Mouse (Mus musculus) MEL (cell line): ENCODE measurements around the gene Phlda2. TPM values are rescaled to one million over a fixed set of nuclear protein-coding genes. Genes with fewer than 3 reads are reported as not detected.

Experiments used
- DNase-seq: peaks from one replicate; pipeline ENCODE4 v3.0.0; 2011; ENCODE audit warnings: low read depth, low spot score
- H3K27ac ChIP-seq: 2 replicates; pipeline ENCODE4 v1.5.1; 2012; ENCODE audit warnings: low read depth, mild to moderate bottlenecking, control low read depth, low read length, moderate library complexity; ENCODE audit not compliant: control insufficient read depth
- H3K27me3 ChIP-seq, 2 experiments: fragments of 150-350 bp in 1 of 2; sonication (generic) in 1 of 2; 2 replicates each; pipeline ENCODE4 v1.6.1; 2012; ENCODE audit warnings: low read length in 2 of 2, mild to moderate bottlenecking in 2 of 2, improper control_type of control experiment in 1 of 2, moderate library complexity in 1 of 2; ENCODE audit not compliant: insufficient read depth in 2 of 2, control insufficient read depth in 1 of 2
- H3K36me3 ChIP-seq, 2 experiments: 2 replicates each; pipeline ENCODE4 v1.6.1; 2012 to 2014; ENCODE audit warnings: low read length in 2 of 2, improper control_type of control experiment in 1 of 2, inconsistent platforms in 1 of 2, mild to moderate bottlenecking in 1 of 2; ENCODE audit not compliant: insufficient read depth in 2 of 2, control insufficient read depth in 1 of 2
- H3K4me1 ChIP-seq, 2 experiments: fragments of 150-350 bp in 1 of 2; sonication (generic) in 1 of 2; 2 replicates each; pipeline ENCODE4 v1.6.1; 2012; ENCODE audit warnings: low read length in 2 of 2, improper control_type of control experiment in 1 of 2, mild to moderate bottlenecking in 1 of 2; ENCODE audit not compliant: insufficient read depth in 2 of 2, control insufficient read depth in 1 of 2
- H3K4me3 ChIP-seq, 2 experiments: fragments of 150-350 bp in 1 of 2; sonication (generic) in 1 of 2; 2 replicates each; pipeline ENCODE4 v1.5.1; 2012; ENCODE audit warnings: low read depth in 2 of 2, low read length in 2 of 2, mild to moderate bottlenecking in 2 of 2, moderate library complexity in 2 of 2, control low read depth in 1 of 2, improper control_type of control experiment in 1 of 2; ENCODE audit not compliant: control insufficient read depth in 1 of 2, insufficient read depth in 1 of 2
- H3K79me2 ChIP-seq: 2 replicates; pipeline ENCODE4 v1.6.1; 2012; ENCODE audit warnings: mild to moderate bottlenecking, low read length, moderate library complexity; ENCODE audit not compliant: control insufficient read depth, poor library complexity, insufficient read depth
- H3K9ac ChIP-seq: 2 replicates; pipeline ENCODE4 v1.6.1; 2012; ENCODE audit warnings: low read depth, mild to moderate bottlenecking, control low read depth, low read length, moderate library complexity; ENCODE audit not compliant: control insufficient read depth, poor library complexity, severe bottlenecking
- H3K9me3 ChIP-seq: fragments of 150-350 bp; sonication (generic); replicated peaks from 2 replicates; pipeline ENCODE4 v1.6.1; 2012; ENCODE audit warnings: mild to moderate bottlenecking, low read length, improper control_type of control experiment, moderate library complexity; ENCODE audit not compliant: insufficient read depth
- BHLHE40 ChIP-seq: IDR thresholded peaks from 2 replicates; pipeline ENCODE4 v1.6.1; 2012; ENCODE audit warnings: low read depth, mild to moderate bottlenecking, inconsistent platforms, low read length, improper control_type of control experiment, borderline replicate concordance
- CHD1 ChIP-seq: IDR thresholded peaks from 2 replicates; pipeline ENCODE4 v1.6.1; 2012; ENCODE audit warnings: low read depth, mild to moderate bottlenecking, inconsistent platforms, low read length, improper control_type of control experiment
- CTCF ChIP-seq, 3 experiments: IDR thresholded peaks in 2 of 3; conservative IDR thresholded peaks in 1 of 3; 2 replicates each; pipeline ENCODE4 v1.5.1; 2011 to 2012; ENCODE audit warnings: low read length in 3 of 3, low read depth in 2 of 3, mild to moderate bottlenecking in 2 of 3, improper control_type of control experiment in 1 of 3, inconsistent platforms in 1 of 3, mixed read lengths in 1 of 3, moderate library complexity in 1 of 3; ENCODE audit not compliant: control insufficient read depth in 1 of 3, insufficient read depth in 1 of 3, poor library complexity in 1 of 3, severe bottlenecking in 1 of 3
- E2F4 ChIP-seq: IDR thresholded peaks from 2 replicates; pipeline ENCODE4 v1.6.1; 2011; ENCODE audit warnings: low read depth, low read length, improper control_type of control experiment, borderline replicate concordance
- EP300 ChIP-seq, 2 experiments: IDR thresholded peaks; 2 replicates each; pipeline ENCODE4 v1.6.1; 2011; ENCODE audit warnings: improper control_type of control experiment in 2 of 2, low read length in 2 of 2, low read depth in 1 of 2, mild to moderate bottlenecking in 1 of 2
- ETS1 ChIP-seq: IDR thresholded peaks from 2 replicates; pipeline ENCODE4 v1.6.1; 2012; ENCODE audit warnings: low read depth, mild to moderate bottlenecking, inconsistent platforms, low read length, improper control_type of control experiment, moderate library complexity
- GABPA ChIP-seq: IDR thresholded peaks from 2 replicates; pipeline ENCODE4 v1.6.1; 2012; ENCODE audit warnings: low read depth, mild to moderate bottlenecking, inconsistent platforms, low read length, improper control_type of control experiment, moderate library complexity
- GATA1 ChIP-seq: IDR thresholded peaks from 2 replicates; pipeline ENCODE4 v1.6.1; 2011; ENCODE audit warnings: low read depth, low read length, improper control_type of control experiment
- HCFC1 ChIP-seq: IDR thresholded peaks from 2 replicates; pipeline ENCODE4 v1.6.1; 2012; ENCODE audit warnings: low read depth, mild to moderate bottlenecking, inconsistent platforms, low read length, improper control_type of control experiment, moderate library complexity
- JUND ChIP-seq: IDR thresholded peaks from 2 replicates; pipeline ENCODE4 v1.6.1; 2011; ENCODE audit warnings: low read depth, mild to moderate bottlenecking, improper control_type of control experiment, low read length
- KAT2A ChIP-seq: conservative IDR thresholded peaks from 2 replicates; pipeline ENCODE4 v1.6.1; 2012; ENCODE audit warnings: low read depth, low read length, improper control_type of control experiment, inconsistent platforms
- MAZ ChIP-seq: IDR thresholded peaks from 2 replicates; pipeline ENCODE4 v1.6.1; 2012; ENCODE audit warnings: low read depth, mild to moderate bottlenecking, inconsistent platforms, low read length, improper control_type of control experiment
- MXI1 ChIP-seq: IDR thresholded peaks from 2 replicates; pipeline ENCODE4 v1.6.1; 2011; ENCODE audit warnings: mild to moderate bottlenecking, low read depth, low read length, improper control_type of control experiment
- MYB ChIP-seq: IDR thresholded peaks from 2 replicates; pipeline ENCODE4 v1.6.1; 2011; ENCODE audit warnings: mild to moderate bottlenecking, low read depth, low read length, improper control_type of control experiment
- MYC ChIP-seq: IDR thresholded peaks from 2 replicates; pipeline ENCODE4 v1.6.1; 2011; ENCODE audit warnings: low read depth, mild to moderate bottlenecking, low read length, improper control_type of control experiment, moderate library complexity
- POLR2AphosphoS2 ChIP-seq: IDR thresholded peaks from 2 replicates; pipeline ENCODE4 v1.6.1; 2011; ENCODE audit warnings: low read length, improper control_type of control experiment
- POLR2AphosphoS5 ChIP-seq: IDR thresholded peaks from 2 replicates; pipeline ENCODE4 v1.6.1; 2012; ENCODE audit warnings: low read depth, borderline replicate concordance, mild to moderate bottlenecking, inconsistent platforms, low read length, moderate library complexity, mixed read lengths
- RAD21 ChIP-seq: IDR thresholded peaks from 2 replicates; pipeline ENCODE4 v1.6.1; 2011; ENCODE audit warnings: mild to moderate bottlenecking, low read depth, low read length, improper control_type of control experiment
- RCOR1 ChIP-seq: IDR thresholded peaks from 2 replicates; pipeline ENCODE4 v1.6.1; 2012; ENCODE audit warnings: low read depth, mild to moderate bottlenecking, inconsistent platforms, low read length, improper control_type of control experiment
- SIN3A ChIP-seq: IDR thresholded peaks from 2 replicates; pipeline ENCODE4 v1.6.1; 2012; ENCODE audit warnings: low read length, improper control_type of control experiment, inconsistent platforms
- SMC3 ChIP-seq: IDR thresholded peaks from 2 replicates; pipeline ENCODE4 v1.6.1; 2011; ENCODE audit warnings: low read depth, low read length, improper control_type of control experiment
- TAL1 ChIP-seq: IDR thresholded peaks from 2 replicates; pipeline ENCODE4 v1.6.1; 2012; ENCODE audit warnings: mild to moderate bottlenecking, inconsistent platforms, low read length, moderate library complexity, mixed read lengths
- TBP ChIP-seq: IDR thresholded peaks from 2 replicates; pipeline ENCODE4 v1.8.0; 2011; ENCODE audit warnings: low read depth, low read length, improper control_type of control experiment
- TCF12 ChIP-seq: IDR thresholded peaks from 2 replicates; pipeline ENCODE4 v1.6.1; 2014; ENCODE audit warnings: low read depth, mild to moderate bottlenecking, inconsistent platforms, low read length, improper control_type of control experiment, moderate library complexity
- UBTF ChIP-seq: IDR thresholded peaks from 2 replicates; pipeline ENCODE4 v1.6.1; 2012; ENCODE audit warnings: low read depth, mild to moderate bottlenecking, inconsistent platforms, low read length, improper control_type of control experiment, moderate library complexity, borderline replicate concordance; ENCODE audit not compliant: insufficient read depth
- USF1 ChIP-seq: IDR thresholded peaks from 2 replicates; pipeline ENCODE4 v1.6.1; 2014; ENCODE audit warnings: low read depth, mild to moderate bottlenecking, inconsistent platforms, low read length, improper control_type of control experiment, moderate library complexity
- USF2 ChIP-seq, 2 experiments: IDR thresholded peaks; 2 replicates each; pipeline ENCODE4 v1.6.1; 2011 to 2012; ENCODE audit warnings: improper control_type of control experiment in 2 of 2, low read length in 2 of 2, borderline replicate concordance in 1 of 2, inconsistent platforms in 1 of 2, low read depth in 1 of 2, mild to moderate bottlenecking in 1 of 2; ENCODE audit not compliant: insufficient read depth in 1 of 2
- ZC3H11A ChIP-seq: IDR thresholded peaks from 2 replicates; pipeline ENCODE4 v1.6.1; 2012; ENCODE audit warnings: low read depth, mild to moderate bottlenecking, inconsistent platforms, low read length, improper control_type of control experiment
- ZKSCAN1 ChIP-seq: IDR thresholded peaks from 2 replicates; pipeline ENCODE4 v1.6.1; 2012; ENCODE audit warnings: low read depth, mild to moderate bottlenecking, inconsistent platforms, low read length, improper control_type of control experiment, moderate library complexity
- ZMIZ1 ChIP-seq: IDR thresholded peaks from 2 replicates; pipeline ENCODE4 v1.6.1; 2012; ENCODE audit warnings: low read depth, mild to moderate bottlenecking, inconsistent platforms, low read length, improper control_type of control experiment, moderate library complexity
- polyA plus RNA-seq, 2 experiments: library from polyadenylated mRNA; stranded (reverse) in 1 of 2; unstranded in 1 of 2; fragments of >175 nt in 1 of 2; fragments of >200 nt in 1 of 2; gene quantifications; 2 replicates each; pipeline versions ENCODE4 v1.2.1 to v1.2.4; 2012; ENCODE audit warnings: low replicate concordance in 2 of 2, low read depth in 1 of 2; ENCODE audit not compliant: insufficient read length in 2 of 2, insufficient read depth in 1 of 2, missing spikeins in 1 of 2
- total RNA-seq: library from RNA; depleted of rRNA; stranded (reverse); fragments of 300-350 nt; gene quantifications from 2 replicates; pipeline ENCODE4 v1.2.3, GENCODE M21; 2012

Gene Phlda2
- total and polyA plus RNA-seq, 3 experiments: 152 to 253 TPM; not detected in 1

DNA sequence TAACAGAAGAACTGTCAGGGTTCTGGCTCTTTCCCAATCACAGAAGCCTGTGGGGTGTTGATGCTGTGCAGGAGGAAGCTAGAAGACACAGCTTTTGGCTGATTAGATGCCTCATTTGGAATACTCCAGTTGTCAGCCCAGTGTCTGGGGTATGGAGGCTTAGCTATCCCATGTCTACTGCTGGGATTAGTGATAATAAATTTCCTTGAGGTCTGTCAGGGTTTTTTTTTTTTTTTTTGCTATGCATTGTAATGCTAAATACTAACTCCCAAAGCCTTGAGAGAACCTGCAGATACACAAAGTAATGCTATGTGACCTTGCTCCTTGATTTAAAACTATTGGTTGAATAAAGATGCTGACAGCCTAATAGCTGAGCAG is 8.4 kb upstream of the Phlda2 start:
- Histone ChIP-seq H3K27me3 (no peaks in the 10 kb centered on the region), H3K27ac (no peak overlapping the region), H3K4me3 (no peak overlapping the region), H3K36me3 (peaks cover 0 to 2% of the 10 kb centered on the region in 2 experiments; a peak in 1 of 4 replicates)
- TF ChIP-seq EP300 (IDR thresholded peaks at IDR 0.05; ENCODE audit: low read depth in 1 of 2, low read length in 2 of 2) (0 out of 4 replicates have a peak, but pooled peaks of 1 of the 2 experiments have one; percentile 3), POLR2AphosphoS2 (peak; percentile 73; the same call in 1 of the 2 replicates), ZMIZ1 (0 out of 2 replicates have a peak, but pooled peaks have one; percentile 5), CHD1 (no peak)
- TF ChIP-seq, all 39 proteins: peak for 3
- no peak for DNase-seq
- Histone ChIP-seq H3K79me2 (no peaks in the 10 kb centered on the region), H3K4me1 (peaks cover 0 to 7% of the 10 kb centered on the region in 2 experiments; a peak in 2 of 4 replicates), H3K9me3 (no peaks in the 10 kb centered on the region), H3K9ac (no peak overlapping the region)

DNA sequence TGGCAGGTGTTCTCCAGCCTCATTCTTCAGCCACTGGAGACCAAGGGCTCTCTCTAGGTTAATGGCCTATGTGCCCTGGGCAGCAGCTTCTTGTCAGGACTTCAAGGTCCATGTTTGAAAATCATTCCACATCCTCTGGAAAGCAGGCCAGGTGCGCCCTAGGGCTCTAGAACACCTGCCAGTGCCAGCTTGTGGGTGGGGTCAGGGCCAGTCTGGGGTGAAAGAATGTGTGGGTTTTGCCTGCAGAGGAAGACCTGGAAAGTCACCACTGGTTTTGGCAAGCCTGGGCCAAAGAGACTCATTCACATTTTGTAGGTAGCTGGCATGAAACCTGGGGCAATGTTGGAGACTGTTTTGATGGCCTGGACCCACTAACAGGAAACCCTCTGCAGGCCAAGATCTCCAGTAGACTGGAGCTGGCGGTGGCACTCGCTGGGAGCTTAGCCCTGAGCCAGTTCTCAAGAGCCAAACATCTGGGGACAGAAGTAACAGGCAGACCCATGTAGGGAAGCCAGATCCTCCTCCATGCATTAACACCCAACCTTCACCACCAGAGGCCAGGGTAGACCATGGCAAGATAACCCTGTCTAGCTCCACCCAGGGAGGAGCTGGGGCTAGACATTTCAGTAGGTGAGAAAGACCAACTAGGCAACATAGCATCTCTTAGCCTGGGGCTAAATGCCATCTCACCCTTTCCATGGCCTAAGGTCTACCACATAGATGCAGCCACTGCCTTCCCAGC is 7.8 kb upstream of the Phlda2 start:
- peak; percentile 59 for DNase-seq
- Histone ChIP-seq H3K27me3 (no peaks in the 10 kb centered on the region), H3K36me3 (peaks cover 0 to 2% of the 10 kb centered on the region in 2 experiments; a peak in 1 of 4 replicates), H3K4me1 (peaks cover 0 to 9% of the 10 kb centered on the region in 2 experiments; a peak in 2 of 4 replicates), H3K27ac (no peak overlapping the region), H3K9ac (no peak overlapping the region), H3K79me2 (no peaks in the 10 kb centered on the region), H3K9me3 (no peaks in the 10 kb centered on the region), H3K4me3 (no peak overlapping the region)
- no peak for TF ChIP-seq ETS1
- TF ChIP-seq SIN3A: 0 out of 2 replicates have a peak, but pooled peaks have one; percentile 26
- TF ChIP-seq TCF12: no peak
- no peak for TF ChIP-seq ZKSCAN1
- TF ChIP-seq BHLHE40: no peak
- TF ChIP-seq TBP: no peak
- TF ChIP-seq GABPA: no peak
- TF ChIP-seq CTCF (IDR thresholded peaks at IDR 0.05 in 2 of 3, conservative IDR thresholded peaks at IDR 0.05 in 1 of 3; ENCODE audit: control insufficient read depth in 1 of 3, insufficient read depth in 1 of 3, low read depth in 2 of 3, low read length in 3 of 3, poor library complexity in 1 of 3, severe bottlenecking in 1 of 3): peak in 2 of 3 experiments; percentile 39 to 67; a peak in 5 of 6 replicates
- no peak for TF ChIP-seq TAL1
- no peak for TF ChIP-seq KAT2A
- no peak for TF ChIP-seq MAZ
- TF ChIP-seq SMC3: peak; percentile 68
- peak; percentile 68 for TF ChIP-seq ZC3H11A
- TF ChIP-seq E2F4: no peak
- TF ChIP-seq RCOR1: no peak
- no peak for TF ChIP-seq USF2 (IDR thresholded peaks at IDR 0.05; ENCODE audit: borderline replicate concordance in 1 of 2, insufficient read depth in 1 of 2, low read depth in 1 of 2, low read length in 2 of 2)
- no peak for TF ChIP-seq CHD1
- TF ChIP-seq POLR2AphosphoS5: no peak
- no peak for TF ChIP-seq UBTF
- no peak for TF ChIP-seq GATA1
- TF ChIP-seq MYC: no peak
- no peak for TF ChIP-seq USF1
- no peak for TF ChIP-seq MYB
- TF ChIP-seq JUND: no peak
- TF ChIP-seq EP300 (IDR thresholded peaks at IDR 0.05; ENCODE audit: low read depth in 1 of 2, low read length in 2 of 2): no peak
- TF ChIP-seq MXI1: no peak
- no peak for TF ChIP-seq HCFC1
- peak; percentile 66 for TF ChIP-seq RAD21
- TF ChIP-seq ZMIZ1: no peak
